Mouse (Mus musculus): ENCODE measurements at regions not wholly inside any gene's neighbourhood (a gene's known extent, or its start where the extent isn't known, plus 50 kb on each side); places are given as distances from the start of the nearest gene placed in this dataset.

- Histone ChIP-seq H3K27me3 (ENCODE audit: control insufficient read depth, insufficient read depth, low read length) (no peaks in the 10 kb centered on the region; the same call in 1 of the 2 replicates), H3K9ac (ENCODE audit: low read depth, low read length) (no peak overlapping the region), H3K4me1 (ENCODE audit: control insufficient read depth, insufficient read depth, low read length) (peaks cover 6% of the 10 kb centered on the region; the same call in 1 of the 2 replicates), H3K9me3 (ENCODE audit: control insufficient read depth, low read length) (no peaks in the 10 kb centered on the region), H3K4me2 (replicated peaks; ENCODE audit: low read depth, low read length) (no peak overlapping the region), H3K36me3 (ENCODE audit: control insufficient read depth, insufficient read depth, low read length) (no peaks in the 10 kb centered on the region), H3K27ac (ENCODE audit: low read depth, low read length) (no peak overlapping the region), H3K4me3 (ENCODE audit: low read length) (no peak overlapping the region)
- WGBS, result 68% methylated on average over 6 of the region's 6 CpGs
- ATAC-seq (ENCODE audit: low FRiP score, low TSS enrichment), result no peak
Measured at GRCm38 (mm10) chr13:52735453-52735933, 152.5 kb downstream of the Syk start.

GRCm38 (mm10) chr13:52735934-52736523 is 153.1 kb downstream of the Syk start:
- H3K9ac ChIP-seq (ENCODE audit: low read depth, low read length), result no peak overlapping the region
- no peaks in the 10 kb centered on the region; the same call in 1 of the 2 replicates for H3K27me3 ChIP-seq (ENCODE audit: control insufficient read depth, insufficient read depth, low read length)
- no peaks in the 10 kb centered on the region for H3K36me3 ChIP-seq (ENCODE audit: control insufficient read depth, insufficient read depth, low read length)
- H3K27ac ChIP-seq (ENCODE audit: low read depth, low read length), result no peak overlapping the region
- H3K4me3 ChIP-seq (ENCODE audit: low read length), result no peak overlapping the region
- 28% methylated on average over 19 of the region's 19 CpGs for WGBS
- H3K4me2 ChIP-seq (replicated peaks; ENCODE audit: low read depth, low read length), result no peak overlapping the region
- ATAC-seq (ENCODE audit: low FRiP score, low TSS enrichment), result peak; percentile 43; the same call in 1 of the 2 replicates
- no peaks in the 10 kb centered on the region for H3K9me3 ChIP-seq (ENCODE audit: control insufficient read depth, low read length)
- H3K4me1 ChIP-seq (ENCODE audit: control insufficient read depth, insufficient read depth, low read length), result peaks cover 6% of the 10 kb centered on the region; the same call in 1 of the 2 replicates

GRCm38 (mm10) chr13:52738095-52738660 is 155.2 kb downstream of the Syk start:
- Histone ChIP-seq H3K27me3 (ENCODE audit: control insufficient read depth, insufficient read depth, low read length) (no peaks in the 10 kb centered on the region), H3K27ac (ENCODE audit: low read depth, low read length) (no peak overlapping the region), H3K9ac (ENCODE audit: low read depth, low read length) (no peak overlapping the region), H3K36me3 (ENCODE audit: control insufficient read depth, insufficient read depth, low read length) (no peaks in the 10 kb centered on the region), H3K4me3 (ENCODE audit: low read length) (no peak overlapping the region), H3K4me1 (ENCODE audit: control insufficient read depth, insufficient read depth, low read length) (peaks cover 6% of the 10 kb centered on the region; the same call in 1 of the 2 replicates), H3K4me2 (replicated peaks; ENCODE audit: low read depth, low read length) (no peak overlapping the region), H3K9me3 (ENCODE audit: control insufficient read depth, low read length) (no peaks in the 10 kb centered on the region)
- ATAC-seq (ENCODE audit: low FRiP score, low TSS enrichment), result no peak
- WGBS, result 76% methylated on average over 9 of the region's 9 CpGs

GRCm38 (mm10) chr13:52741371-52741770 is 158.4 kb downstream of the Syk start:
- Histone ChIP-seq H3K4me1 (ENCODE audit: control insufficient read depth, insufficient read depth, low read length) (no peaks in the 10 kb centered on the region), H3K4me3 (ENCODE audit: low read length) (no peak overlapping the region), H3K27ac (ENCODE audit: low read depth, low read length) (no peak overlapping the region), H3K9me3 (ENCODE audit: control insufficient read depth, low read length) (no peaks in the 10 kb centered on the region), H3K36me3 (ENCODE audit: control insufficient read depth, insufficient read depth, low read length) (no peaks in the 10 kb centered on the region), H3K27me3 (ENCODE audit: control insufficient read depth, insufficient read depth, low read length) (no peaks in the 10 kb centered on the region), H3K4me2 (replicated peaks; ENCODE audit: low read depth, low read length) (no peak overlapping the region), H3K9ac (ENCODE audit: low read depth, low read length) (no peak overlapping the region)
- 87% methylated on average over 4 of the region's 4 CpGs for WGBS
- ATAC-seq (ENCODE audit: low FRiP score, low TSS enrichment), result no peak

- ATAC-seq (ENCODE audit: low FRiP score, low TSS enrichment), result no peak
- Histone ChIP-seq H3K36me3 (ENCODE audit: control insufficient read depth, insufficient read depth, low read length) (no peaks in the 10 kb centered on the region), H3K4me2 (replicated peaks; ENCODE audit: low read depth, low read length) (no peak overlapping the region), H3K4me3 (ENCODE audit: low read length) (no peak overlapping the region), H3K4me1 (ENCODE audit: control insufficient read depth, insufficient read depth, low read length) (peaks cover 10% of the 10 kb centered on the region; the same call in 1 of the 2 replicates), H3K9me3 (ENCODE audit: control insufficient read depth, low read length) (no peaks in the 10 kb centered on the region), H3K9ac (ENCODE audit: low read depth, low read length) (no peak overlapping the region), H3K27ac (ENCODE audit: low read depth, low read length) (no peak overlapping the region), H3K27me3 (ENCODE audit: control insufficient read depth, insufficient read depth, low read length) (no peaks in the 10 kb centered on the region)
- WGBS, result 68% methylated on average over 10 of the region's 10 CpGs
Measured at GRCm38 (mm10) chr13:52756005-52756404, 173.0 kb downstream of the Syk start.

GRCm38 (mm10) chr13:52765508-52766181 is 163.8 kb downstream of the Auh start:
- Histone ChIP-seq H3K27ac (ENCODE audit: low read depth, low read length) (peak overlapping the region; percentile 27; the same call in 1 of the 2 replicates), H3K4me2 (replicated peaks; ENCODE audit: low read depth, low read length) (no peak overlapping the region), H3K4me3 (ENCODE audit: low read length) (no peak overlapping the region), H3K36me3 (ENCODE audit: control insufficient read depth, insufficient read depth, low read length) (no peaks in the 10 kb centered on the region), H3K27me3 (ENCODE audit: control insufficient read depth, insufficient read depth, low read length) (no peaks in the 10 kb centered on the region), H3K9me3 (ENCODE audit: control insufficient read depth, low read length) (no peaks in the 10 kb centered on the region), H3K4me1 (ENCODE audit: control insufficient read depth, insufficient read depth, low read length) (peaks cover 3% of the 10 kb centered on the region; the same call in 1 of the 2 replicates), H3K9ac (ENCODE audit: low read depth, low read length) (no peak overlapping the region)
- WGBS, result 25% methylated on average over 13 of the region's 13 CpGs
- no peak for ATAC-seq (ENCODE audit: low FRiP score, low TSS enrichment)

GRCm38 (mm10) chr13:52766236-52766635 is 163.2 kb downstream of the Auh start:
- H3K9me3 ChIP-seq (ENCODE audit: control insufficient read depth, low read length), result no peaks in the 10 kb centered on the region
- H3K4me2 ChIP-seq (replicated peaks; ENCODE audit: low read depth, low read length), result no peak overlapping the region
- H3K4me3 ChIP-seq (ENCODE audit: low read length), result no peak overlapping the region
- no peak for ATAC-seq (ENCODE audit: low FRiP score, low TSS enrichment)
- H3K27me3 ChIP-seq (ENCODE audit: control insufficient read depth, insufficient read depth, low read length), result no peaks in the 10 kb centered on the region
- 71% methylated on average over 2 of the region's 2 CpGs for WGBS
- H3K27ac ChIP-seq (ENCODE audit: low read depth, low read length), result no peak overlapping the region
- peaks cover 3% of the 10 kb centered on the region; the same call in 1 of the 2 replicates for H3K4me1 ChIP-seq (ENCODE audit: control insufficient read depth, insufficient read depth, low read length)
- no peaks in the 10 kb centered on the region for H3K36me3 ChIP-seq (ENCODE audit: control insufficient read depth, insufficient read depth, low read length)
- no peak overlapping the region for H3K9ac ChIP-seq (ENCODE audit: low read depth, low read length)

- Histone ChIP-seq H3K27ac (ENCODE audit: low read depth, low read length) (no peak overlapping the region), H3K36me3 (ENCODE audit: control insufficient read depth, insufficient read depth, low read length) (no peaks in the 10 kb centered on the region), H3K9ac (ENCODE audit: low read depth, low read length) (no peak overlapping the region), H3K4me2 (replicated peaks; ENCODE audit: low read depth, low read length) (no peak overlapping the region), H3K4me1 (ENCODE audit: control insufficient read depth, insufficient read depth, low read length) (peaks cover 3% of the 10 kb centered on the region; the same call in 1 of the 2 replicates), H3K9me3 (ENCODE audit: control insufficient read depth, low read length) (no peaks in the 10 kb centered on the region), H3K27me3 (ENCODE audit: control insufficient read depth, insufficient read depth, low read length) (no peaks in the 10 kb centered on the region), H3K4me3 (ENCODE audit: low read length) (no peak overlapping the region)
- 82% methylated on average over 8 of the region's 8 CpGs for WGBS
- ATAC-seq (ENCODE audit: low FRiP score, low TSS enrichment), result no peak
Measured at GRCm38 (mm10) chr13:52769956-52770355, 159.5 kb downstream of the Auh start.

- no peaks in the 10 kb centered on the region for H3K27me3 ChIP-seq (ENCODE audit: control insufficient read depth, insufficient read depth, low read length)
- no peaks in the 10 kb centered on the region; the same call in 1 of the 2 replicates for H3K4me1 ChIP-seq (ENCODE audit: control insufficient read depth, insufficient read depth, low read length)
- H3K9ac ChIP-seq (ENCODE audit: low read depth, low read length), result no peak overlapping the region
- no peak for ATAC-seq (ENCODE audit: low FRiP score, low TSS enrichment)
- H3K4me2 ChIP-seq (replicated peaks; ENCODE audit: low read depth, low read length), result no peak overlapping the region
- H3K4me3 ChIP-seq (ENCODE audit: low read length), result no peak overlapping the region
- whole genome bisulfite sequencing, result 81% methylated on average over 3 of the region's 3 CpGs
- H3K27ac ChIP-seq (ENCODE audit: low read depth, low read length), result no peak overlapping the region
- no peaks in the 10 kb centered on the region for H3K36me3 ChIP-seq (ENCODE audit: control insufficient read depth, insufficient read depth, low read length)
- no peaks in the 10 kb centered on the region for H3K9me3 ChIP-seq (ENCODE audit: control insufficient read depth, low read length)
Measured at GRCm38 (mm10) chr13:52771518-52771917, 158.0 kb downstream of the Auh start.
